Mouse (Mus musculus) cerebellum, adult 2 months (tissue): ENCODE data around the gene Nxpe4.

Experiments used
- CTCF ChIP-seq: fragments of 200-500 bp; IDR thresholded peaks from 2 replicates; pipeline ENCODE4 v1.5.1; 2011; ENCODE audit warnings: low read depth, mild to moderate bottlenecking, control low read depth, low read length, moderate library complexity, borderline replicate concordance; ENCODE audit not compliant: insufficient read depth
- POLR2A ChIP-seq: fragments of 200-500 bp; IDR thresholded peaks from 2 replicates; pipeline ENCODE4 v1.6.1; 2011; ENCODE audit warnings: low read length, control low read depth, borderline replicate concordance; ENCODE audit not compliant: insufficient read depth

DNA sequence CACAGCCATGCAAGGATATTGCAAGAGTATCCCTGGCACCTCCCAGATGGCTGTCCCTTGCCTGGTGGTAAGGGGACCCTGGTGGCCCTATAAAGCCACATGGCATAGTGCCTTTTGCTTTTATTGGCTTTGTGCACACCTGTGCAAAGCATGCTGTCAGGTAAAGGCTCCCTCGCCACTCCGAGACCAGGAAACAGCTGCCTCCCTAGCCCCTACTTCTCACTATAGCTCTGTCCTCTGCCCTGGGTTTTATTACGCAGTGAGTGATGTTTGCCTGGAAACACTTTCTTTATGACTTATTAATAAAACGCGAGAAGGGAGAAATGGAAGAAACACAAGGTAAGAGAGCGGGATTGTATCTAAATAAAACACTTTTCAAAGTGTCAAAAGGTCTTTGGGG is 49.1 kb downstream of the Nxpe4 start:
- TF ChIP-seq CTCF (no peak), POLR2A (no peak)
